8 mouse cellular contexts compared by ENCODE assay signal in the genomic region with DNA sequence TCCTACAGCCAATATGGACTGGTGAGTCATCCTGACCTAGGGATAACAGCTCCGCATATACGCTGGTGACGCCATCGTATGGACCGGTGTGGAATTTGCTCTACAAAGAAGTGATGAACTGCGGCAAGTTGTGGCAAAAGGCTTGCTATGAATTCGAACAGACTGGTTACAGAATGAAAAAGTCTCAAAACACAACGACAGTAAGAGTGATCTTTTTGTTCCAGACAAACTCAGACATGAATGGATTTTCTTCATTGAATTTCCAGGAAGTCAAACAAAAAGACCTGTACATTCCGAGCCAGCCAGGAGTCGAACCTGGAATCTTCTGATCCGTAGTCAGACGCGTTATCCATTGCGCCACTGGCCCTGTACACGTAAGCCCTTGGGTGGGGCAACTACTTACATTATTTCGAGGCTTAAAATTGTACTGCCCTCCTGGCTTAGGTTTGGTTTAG. TPM values are rescaled to one million over a fixed set of nuclear protein-coding genes. Genes with fewer than 3 reads are reported as not detected.
A peak's percentile ranks its signal among the peaks of the same experiment; 100 is the strongest.
DNase-seq lines count a peak whose midpoint lies in the region; ATAC-seq lines count a peak whose summit lies in the region.

No protein-coding gene starts in this region.

- peak overlapping the region; percentile 47 for H3K9ac ChIP-seq in hindbrain, embryonic 15.5 days

- no peaks in the 10 kb centered on the region for H3K27me3 ChIP-seq in hindbrain, embryonic 15.5 days

- H3K4me1 ChIP-seq in hindbrain, embryonic 15.5 days (replicated peaks) = peaks cover 19% of the 10 kb centered on the region

- H3K27ac ChIP-seq in hindbrain, embryonic 15.5 days (replicated peaks) = peak overlapping the region; percentile 98

- under 1% methylated on average over 16 of the region's 16 CpGs for WGBS in hindbrain, embryonic 15.5 days

- peak; percentile 72 for ATAC-seq in hindbrain, embryonic 15.5 days (ENCODE audit: low FRiP score, low read depth)

- no peaks in the 10 kb centered on the region for H3K36me3 ChIP-seq in hindbrain, embryonic 15.5 days

- no peaks in the 10 kb centered on the region for H3K9me3 ChIP-seq in hindbrain, embryonic 15.5 days

- peak overlapping the region; percentile 72 for H3K4me3 ChIP-seq in hindbrain, embryonic 15.5 days

- peak overlapping the region; percentile 59 for H3K4me2 ChIP-seq in hindbrain, embryonic 15.5 days

- DNase-seq in T-cell, adult 2 months (ENCODE audit: low spot score) = peak; percentile 81
- DNase-seq in cerebellum, postnatal 4 days (ENCODE audit: low spot score in 2 of 2) = peak; percentile 72 to 84
- peak; percentile 84 for DNase-seq in gastrocnemius, adult 18-20 months (ENCODE audit: low spot score)
- peak; percentile 83 for DNase-seq in left cerebral cortex, adult 11 months (ENCODE audit: low spot score)
- DNase-seq in lung, postnatal 36 days = peak; percentile 92
- DNase-seq in retina, postnatal 7 days (ENCODE audit: low read depth, low spot score) = peak; percentile 79
- DNase-seq in thymus, postnatal 4 days = peak; percentile 83

RNA-seq across cellular contexts. Expression of a gene that starts 19.2 kb away (rescaled TPM):
- total RNA-seq in gastrocnemius, adult 18-20 months (2021) = not detected
- polyA plus RNA-seq in hindbrain, embryonic 15.5 days (2015; fragmentation: Nextera tagmentation; extraction: Ambion mirVana) = 0.17 TPM in 1 of 2 replicates, not detected in the other

RNA-seq across cellular contexts. Expression of a gene that starts 22.9 kb away (rescaled TPM):
- 1 to 10 TPM; 3.8 to 4.2 TPM for total RNA-seq in gastrocnemius, adult 18-20 months (2021)
- 8.8 and 9.1 TPM in 2 replicates for polyA plus RNA-seq in hindbrain, embryonic 15.5 days (2015; fragmentation: Nextera tagmentation; extraction: Ambion mirVana)

RNA-seq across cellular contexts. Expression of a gene that starts 42.1 kb away (rescaled TPM):
- total RNA-seq in gastrocnemius, adult 18-20 months (2021) = not detected
- 0.06 and 0.08 TPM in 2 replicates for polyA plus RNA-seq in hindbrain, embryonic 15.5 days (2015; fragmentation: Nextera tagmentation; extraction: Ambion mirVana)

Comparison
In these comparisons a context has a peak if more than half of its experiments do, and no peak if none do; other contexts are left out.
1. Peak in every context shown above with its lines: DNase-seq, ATAC-seq, H3K4me3 ChIP-seq and H3K27ac ChIP-seq.